Comparison of ENCODE assay signal across 11 mouse cellular contexts in genomic region chr8:57213982-57214930, GRCm38 (mm10).
DNase-seq lines count a peak whose midpoint lies in the region; ATAC-seq and TF ChIP-seq lines count a peak whose summit lies in the region.
"Had no signal": no experiment of that assay in that cellular context is flagged by ENCODE, and none has a peak within 500 bp of the region (broad histone marks: within the 10 kb centered on the region; RNA-seq: fewer than 3 reads in every experiment).

No protein-coding gene starts in this region.

- no peak overlapping the region; the same call in 1 of the 2 replicates for H3K27ac ChIP-seq in heart, embryonic 10.5 days
- no peak overlapping the region for H3K27ac ChIP-seq in neural tube, embryonic 15.5 days (replicated peaks)
- H3K27ac ChIP-seq in heart, postnatal 0 days (ENCODE audit: low read depth): peak overlapping the region; percentile 74
- no peak overlapping the region; the same call in 1 of the 2 replicates for H3K27ac ChIP-seq in stomach, postnatal 0 days (replicated peaks)
- no peak overlapping the region for H3K27ac ChIP-seq in forebrain, embryonic 11.5 days (ENCODE audit: low read depth, low read length)

- TF ChIP-seq EP300 in heart, postnatal 0 days (IDR thresholded peaks at IDR 0.05; ENCODE audit: low read depth): peak; percentile 74
- TF ChIP-seq EP300 in stomach, postnatal 0 days (optimal IDR thresholded peaks at IDR 0.05): peak; percentile 28

- no peak for ATAC-seq in neural tube, embryonic 15.5 days (ENCODE audit: low FRiP score)
- peak; percentile 98 for ATAC-seq in heart, postnatal 0 days (ENCODE audit: insufficient read depth, low read depth)
- ATAC-seq in stomach, postnatal 0 days (ENCODE audit: low FRiP score, low TSS enrichment): peak; percentile 80
- no peak for ATAC-seq in megakaryocyte, adult 5-6 weeks (ENCODE audit: poor library complexity, severe bottlenecking)
- ATAC-seq in forebrain, embryonic 11.5 days (replicated peaks; ENCODE audit: low FRiP score): no peak

- H3K4me3 ChIP-seq in heart, embryonic 10.5 days: no peak overlapping the region
- no peak overlapping the region for H3K4me3 ChIP-seq in neural tube, embryonic 15.5 days (replicated peaks)
- peak overlapping the region; percentile 17; the same call in 1 of the 2 replicates for H3K4me3 ChIP-seq in heart, postnatal 0 days (ENCODE audit: low read depth, low read length)
- peak overlapping the region; percentile 2; the same call in 1 of the 2 replicates for H3K4me3 ChIP-seq in stomach, postnatal 0 days (ENCODE audit: low read depth, low read length)
- H3K4me3 ChIP-seq in forebrain, embryonic 11.5 days (ENCODE audit: low read depth, low read length): no peak overlapping the region

- peak overlapping the region; percentile 18; the same call in 1 of the 2 replicates for H3K4me2 ChIP-seq in neural tube, embryonic 15.5 days
- peak overlapping the region; percentile 27 for H3K4me2 ChIP-seq in heart, postnatal 0 days (ENCODE audit: low read depth, low read length)
- H3K4me2 ChIP-seq in stomach, postnatal 0 days (replicated peaks; ENCODE audit: low read depth): peak overlapping the region; percentile 51
- H3K4me2 ChIP-seq in forebrain, embryonic 11.5 days (ENCODE audit: low read depth, low read length, severe bottlenecking): no peak overlapping the region

- H3K4me1 ChIP-seq in heart, embryonic 10.5 days: no peaks in the 10 kb centered on the region
- no peaks in the 10 kb centered on the region for H3K4me1 ChIP-seq in neural tube, embryonic 15.5 days
- no peaks in the 10 kb centered on the region for H3K4me1 ChIP-seq in heart, postnatal 0 days (ENCODE audit: control insufficient read depth, insufficient read depth)
- no peaks in the 10 kb centered on the region for H3K4me1 ChIP-seq in stomach, postnatal 0 days (replicated peaks; ENCODE audit: control insufficient read depth, insufficient read depth)
- H3K4me1 ChIP-seq in forebrain, embryonic 11.5 days (replicated peaks; ENCODE audit: control insufficient read depth, insufficient read depth, low read length): no peaks in the 10 kb centered on the region

- TF ChIP-seq CTCF in heart, postnatal 0 days (IDR thresholded peaks at IDR 0.05; ENCODE audit: low read depth): no peak
- TF ChIP-seq CTCF in stomach, postnatal 0 days (IDR thresholded peaks at IDR 0.05; ENCODE audit: low read depth): no peak

- H3K9me3 ChIP-seq in heart, embryonic 10.5 days: no peaks in the 10 kb centered on the region
- H3K9me3 ChIP-seq in neural tube, embryonic 15.5 days (replicated peaks): no peaks in the 10 kb centered on the region
- no peaks in the 10 kb centered on the region for H3K9me3 ChIP-seq in heart, postnatal 0 days (replicated peaks; ENCODE audit: control insufficient read depth, low read length)
- H3K9me3 ChIP-seq in stomach, postnatal 0 days (ENCODE audit: control insufficient read depth, low read length): no peaks in the 10 kb centered on the region
- H3K9me3 ChIP-seq in forebrain, embryonic 11.5 days (ENCODE audit: control insufficient read depth, low read length): no peaks in the 10 kb centered on the region

- no peak overlapping the region for H3K9ac ChIP-seq in neural tube, embryonic 15.5 days (replicated peaks)
- H3K9ac ChIP-seq in heart, postnatal 0 days (replicated peaks; ENCODE audit: low read depth, low read length): no peak overlapping the region
- no peak overlapping the region for H3K9ac ChIP-seq in stomach, postnatal 0 days (ENCODE audit: low read length)
- no peak overlapping the region for H3K9ac ChIP-seq in forebrain, embryonic 11.5 days (ENCODE audit: low read length)

- DNase-seq in heart, adult 11 months: peak; percentile 97
- no peak for DNase-seq in heart, embryonic 10.5 days (ENCODE audit: low spot score)
- DNase-seq in neural tube, embryonic 10.5 days (ENCODE audit: extremely low spot score, low spot score): no peak
- DNase-seq in heart, postnatal 0 days (ENCODE audit: low spot score): peak; percentile 88
- DNase-seq in stomach, postnatal 0 days (ENCODE audit: low spot score): peak; percentile 43
- DNase-seq in forebrain, embryonic 11.5 days (ENCODE audit: low spot score): no peak
- DNase-seq: kidney, adult 11 months; left cerebral cortex, postnatal 4 days; midbrain, embryonic 14.5 days had no signal

- no peaks in the 10 kb centered on the region for H3K27me3 ChIP-seq in heart, embryonic 10.5 days (ENCODE audit: insufficient read depth, poor library complexity, severe bottlenecking)
- H3K27me3 ChIP-seq in neural tube, embryonic 15.5 days (replicated peaks): no peaks in the 10 kb centered on the region
- H3K27me3 ChIP-seq in heart, postnatal 0 days (ENCODE audit: control insufficient read depth, insufficient read depth, low read length): no peaks in the 10 kb centered on the region
- H3K27me3 ChIP-seq in stomach, postnatal 0 days (ENCODE audit: control insufficient read depth, insufficient read depth, low read length): no peaks in the 10 kb centered on the region
- no peaks in the 10 kb centered on the region for H3K27me3 ChIP-seq in forebrain, embryonic 11.5 days (ENCODE audit: control insufficient read depth, insufficient read depth, low read length)

- H3K36me3 ChIP-seq in heart, embryonic 10.5 days: no peaks in the 10 kb centered on the region
- no peaks in the 10 kb centered on the region for H3K36me3 ChIP-seq in neural tube, embryonic 15.5 days
- no peaks in the 10 kb centered on the region for H3K36me3 ChIP-seq in heart, postnatal 0 days (replicated peaks; ENCODE audit: control insufficient read depth, insufficient read depth, low read length)
- no peaks in the 10 kb centered on the region for H3K36me3 ChIP-seq in stomach, postnatal 0 days (ENCODE audit: control insufficient read depth, insufficient read depth, low read length)
- H3K36me3 ChIP-seq in forebrain, embryonic 11.5 days (ENCODE audit: control insufficient read depth, insufficient read depth, low read length): no peaks in the 10 kb centered on the region

- WGBS in heart, embryonic 10.5 days: 66% methylated on average over 31 of the region's 31 CpGs
- WGBS in neural tube, embryonic 15.5 days: 70% methylated on average over 31 of the region's 31 CpGs
- 33% methylated on average over 31 of the region's 31 CpGs for WGBS in heart, postnatal 0 days
- WGBS in stomach, postnatal 0 days: 33% methylated on average over 31 of the region's 31 CpGs
- WGBS in forebrain, embryonic 11.5 days: 90% methylated on average over 31 of the region's 31 CpGs

Comparison
In these comparisons a context has a peak if more than half of its experiments do, and no peak if none do; other contexts are left out.
1. DNase-seq: peak in heart, adult 11 months (single experiment), heart, postnatal 0 days (single experiment) and stomach, postnatal 0 days (single experiment); none in heart, embryonic 10.5 days (single experiment), neural tube, embryonic 10.5 days (single experiment) and forebrain, embryonic 11.5 days (single experiment).
2. H3K4me3 ChIP-seq: peak in heart, postnatal 0 days (single experiment) and stomach, postnatal 0 days (single experiment); none in heart, embryonic 10.5 days (single experiment), neural tube, embryonic 15.5 days (single experiment) and forebrain, embryonic 11.5 days (single experiment).
3. ATAC-seq: peak in heart, postnatal 0 days (single experiment) and stomach, postnatal 0 days (single experiment); none in neural tube, embryonic 15.5 days (single experiment), megakaryocyte, adult 5-6 weeks (single experiment) and forebrain, embryonic 11.5 days (single experiment).